Mouse (Mus musculus) urinary bladder, adult 18-20 months (tissue): ENCODE measurements at regions not wholly inside any gene's neighbourhood (a gene's known extent, or its start where the extent isn't known, plus 50 kb on each side); places are given as distances from the start of the nearest gene placed in this dataset.

ENCODE experiments used
- DNase-seq, 2 experiments: peaks; one replicate each; pipeline ENCODE4 v3.0.0; 2022; ENCODE audit warnings: low spot score in 2 of 2, mixed read lengths in 2 of 2

DNA sequence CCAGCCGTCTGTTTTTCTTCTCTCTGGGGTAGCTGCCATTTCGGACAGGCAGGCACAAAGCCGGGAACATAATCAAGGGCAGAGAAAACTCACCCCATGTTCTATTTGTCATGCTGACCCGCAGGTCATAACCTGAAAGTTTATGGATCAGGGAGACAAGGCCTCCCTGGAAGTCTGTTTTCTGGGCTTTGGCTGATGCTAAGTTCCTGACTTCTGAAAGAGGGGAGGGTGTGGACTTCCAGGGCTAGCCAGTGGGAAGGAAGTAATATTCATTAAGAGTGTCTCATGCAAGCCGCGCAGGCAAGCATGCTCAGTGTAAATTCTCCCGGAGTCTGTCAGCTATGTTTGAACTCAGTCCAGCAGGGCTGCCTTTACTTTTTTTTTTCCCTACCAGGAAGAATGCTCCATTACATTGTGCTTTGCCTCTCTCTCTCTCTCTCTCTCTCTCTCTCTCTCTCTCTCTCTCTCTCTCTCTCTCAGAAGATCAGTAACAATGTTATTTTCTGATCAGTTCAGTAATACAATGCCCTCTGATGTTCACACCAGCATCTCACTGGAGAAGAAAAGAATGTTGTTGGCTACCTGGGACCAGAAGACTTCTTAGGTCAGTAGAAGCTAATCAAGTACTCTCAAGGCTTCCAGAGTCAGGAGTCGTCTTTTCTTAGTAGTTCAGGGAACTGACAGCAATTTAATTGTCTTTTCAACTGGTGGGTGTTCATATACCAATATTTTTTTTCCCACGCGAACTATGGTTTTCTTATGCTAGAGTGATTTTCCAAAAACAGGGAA is 165.5 kb upstream of the Ubash3b start:
- DNase-seq, result peak in 1 of 2 experiments; percentile 35

DNA sequence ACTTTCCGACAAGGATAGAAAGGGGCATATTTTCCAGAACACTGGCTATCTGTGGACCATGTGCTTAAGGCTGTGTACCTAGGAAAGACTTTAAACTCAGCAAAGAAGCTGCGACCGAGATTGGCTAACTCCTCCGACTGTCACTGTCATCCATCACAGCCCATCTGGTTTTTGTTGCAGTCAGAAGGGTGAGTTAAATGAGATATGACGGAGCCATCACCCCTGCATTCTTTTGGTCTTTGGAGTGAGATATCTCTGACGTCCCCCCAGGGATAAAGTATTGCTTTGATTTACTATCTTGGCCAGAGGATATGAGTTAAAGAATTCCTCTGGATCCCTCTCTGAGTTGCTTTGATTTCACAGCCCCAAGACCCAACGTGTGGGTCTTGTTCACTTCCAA is 160.0 kb upstream of the Ubash3b start:
- DNase-seq, result no peak

DNA sequence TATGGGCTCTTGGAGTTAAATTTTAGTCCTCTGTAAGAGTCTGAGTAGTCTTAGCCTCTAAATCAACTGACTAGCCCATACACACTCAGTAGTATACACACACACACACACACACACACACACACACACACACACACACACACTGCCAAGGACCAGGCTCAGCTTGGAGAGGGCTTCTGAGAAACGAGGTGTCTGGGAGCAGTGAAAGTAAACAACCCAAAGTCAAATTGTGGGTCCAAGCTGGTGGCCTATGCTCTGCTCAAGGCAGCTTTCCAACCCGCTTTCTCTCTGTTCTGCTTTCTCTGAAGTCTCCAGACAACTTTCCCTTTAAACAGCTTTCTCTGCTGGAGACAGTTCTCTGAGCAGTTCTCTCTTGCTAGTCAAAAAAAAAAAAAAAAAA is 157.6 kb upstream of the Ubash3b start:
- DNase-seq, result no peak

DNA sequence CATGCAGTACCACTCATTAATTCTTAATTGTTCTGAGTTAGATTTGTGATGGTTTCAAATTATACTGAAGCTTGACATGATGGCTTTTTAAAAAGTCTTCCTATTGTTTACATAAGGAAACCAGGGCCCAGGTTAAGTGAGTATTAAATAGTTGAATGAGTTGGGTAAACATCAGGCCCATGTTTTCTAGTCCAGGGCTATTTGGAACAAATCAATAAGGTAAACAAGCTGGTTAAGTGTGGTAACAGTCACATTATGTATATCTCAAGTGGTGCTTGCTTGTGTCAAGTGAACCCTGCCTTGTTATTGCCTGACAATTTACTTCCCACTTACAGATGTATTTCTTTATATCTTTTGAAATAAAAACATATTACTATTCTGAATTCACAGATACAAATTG is 144.7 kb upstream of the Ubash3b start:
- no peak for DNase-seq

DNA sequence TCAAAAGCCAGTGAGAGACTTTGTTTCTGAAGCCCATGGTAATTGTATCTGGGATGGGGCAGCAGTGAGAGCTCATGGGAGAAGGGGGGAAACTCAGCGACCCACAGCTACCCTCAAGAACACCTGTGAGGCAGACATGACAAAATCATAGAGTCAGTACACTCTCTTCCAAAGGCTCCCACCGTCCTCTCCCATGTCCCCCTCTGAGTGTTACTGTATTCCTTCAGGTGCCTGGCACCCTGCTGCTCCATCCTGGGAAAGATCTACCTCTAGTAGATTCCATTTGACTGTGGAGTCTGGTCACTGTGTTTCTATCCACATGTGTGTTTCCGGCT is 142.0 kb upstream of the Ubash3b start:
- no peak for DNase-seq

DNA sequence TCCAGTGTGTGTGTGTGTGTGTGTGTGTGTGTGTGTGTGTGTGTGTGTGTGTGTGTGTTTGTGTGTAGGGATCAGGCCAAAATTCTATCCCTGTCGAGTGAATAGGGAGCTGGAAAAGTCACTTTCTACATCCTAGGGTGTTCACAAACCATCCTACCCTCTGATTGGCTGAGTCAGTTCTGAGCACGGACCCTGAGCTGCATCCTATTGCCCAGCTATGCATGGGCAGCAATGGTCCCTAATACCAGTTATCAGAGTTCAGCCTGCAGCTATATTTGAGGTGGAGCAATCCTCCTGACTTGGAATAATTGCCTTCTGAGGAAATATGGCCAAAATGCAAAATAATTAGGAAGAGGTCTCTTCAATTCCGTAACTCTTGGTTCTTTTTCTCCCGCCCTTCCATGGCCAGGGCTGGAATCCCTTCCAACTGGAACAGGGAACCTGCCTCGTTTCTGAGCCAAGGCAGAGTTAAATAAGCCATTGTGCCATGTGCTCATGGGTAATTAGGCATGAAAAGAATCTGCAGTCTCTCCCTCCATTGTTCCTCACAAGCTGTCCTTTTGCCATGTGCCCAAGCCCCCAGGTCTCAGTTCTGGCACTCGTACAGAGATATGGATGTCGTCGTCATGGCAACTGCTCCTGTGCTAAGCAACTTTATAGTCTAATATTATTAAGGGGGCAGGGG is 141.5 kb upstream of the Ubash3b start:
- no peak for DNase-seq

DNA sequence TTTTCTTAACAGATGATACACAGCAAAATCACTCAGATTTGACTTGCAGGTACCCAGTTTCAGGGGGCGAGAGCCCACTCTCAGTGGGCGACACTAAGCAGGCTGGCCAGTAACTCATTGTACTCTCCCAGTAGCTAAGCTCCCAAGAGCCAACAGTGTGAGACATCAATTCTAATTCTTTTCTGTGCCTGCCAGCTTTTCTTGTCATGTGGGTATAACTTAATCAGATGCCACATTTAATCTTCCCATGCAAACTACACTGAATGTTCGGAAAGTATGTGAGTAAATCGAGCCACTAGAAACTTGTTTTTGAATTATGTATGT is 124.6 kb upstream of the Ubash3b start:
- no peak for DNase-seq

DNA sequence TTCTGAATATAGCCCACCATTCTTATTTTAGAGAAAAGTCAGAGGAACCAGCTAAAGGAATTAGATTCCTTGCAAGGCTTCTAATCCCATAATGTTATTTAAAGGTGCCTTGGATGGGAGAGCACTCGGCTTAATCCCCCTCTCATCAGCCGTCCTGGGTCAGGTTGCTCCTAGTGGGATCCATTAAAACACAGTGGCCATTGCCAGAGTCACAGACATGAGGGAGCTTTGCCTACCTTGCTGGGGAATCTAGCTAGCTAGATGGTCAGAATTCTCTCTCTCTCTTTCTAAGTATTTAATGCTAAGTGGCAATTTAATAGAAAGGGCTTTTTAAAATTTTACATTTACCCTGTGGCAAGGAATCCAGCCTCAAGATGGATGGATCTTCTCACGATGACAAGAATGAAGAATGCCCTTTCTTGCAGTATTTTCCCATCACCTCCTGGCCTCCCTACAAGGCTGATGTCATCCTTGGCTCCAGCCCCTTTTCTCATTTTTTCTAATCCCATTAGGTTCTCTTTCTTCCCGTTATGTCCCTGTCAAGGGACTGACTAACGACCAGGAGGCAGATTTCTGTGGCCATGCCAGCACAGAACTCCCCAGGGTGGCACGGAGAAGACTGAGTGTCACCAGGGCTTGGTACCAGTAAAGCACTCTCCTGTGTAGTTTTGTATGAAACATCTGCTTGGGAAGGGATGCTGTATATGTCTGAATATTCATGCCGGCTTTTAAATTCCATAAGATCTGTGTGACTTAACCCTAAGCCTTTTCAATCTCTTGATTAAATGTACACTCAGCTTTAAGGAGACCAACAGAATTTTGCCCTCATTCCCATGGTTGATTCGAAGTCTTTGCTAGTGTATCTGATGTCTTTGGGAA is 124.0 kb upstream of the Ubash3b start:
- DNase-seq, result no peak

DNA sequence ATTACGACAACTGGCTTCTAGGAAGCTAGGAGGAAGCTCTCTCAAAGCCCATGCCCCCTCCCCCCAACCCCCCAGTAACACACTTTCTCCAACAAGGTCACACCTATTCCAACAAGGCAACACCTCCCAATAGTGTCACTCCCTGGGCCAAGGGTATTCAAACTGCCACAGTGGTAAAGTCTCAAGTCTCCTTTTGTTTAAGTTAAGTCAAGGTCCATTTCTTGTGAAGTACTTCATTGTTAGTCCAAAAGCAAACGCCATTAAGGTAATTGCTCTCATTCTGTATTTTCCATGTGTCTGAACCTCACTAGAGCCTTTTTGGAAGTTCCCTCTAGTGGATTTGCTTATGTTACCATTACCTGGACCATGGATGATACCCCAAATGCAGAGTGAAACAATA is 116.2 kb upstream of the Ubash3b start:
- no peak for DNase-seq

DNA sequence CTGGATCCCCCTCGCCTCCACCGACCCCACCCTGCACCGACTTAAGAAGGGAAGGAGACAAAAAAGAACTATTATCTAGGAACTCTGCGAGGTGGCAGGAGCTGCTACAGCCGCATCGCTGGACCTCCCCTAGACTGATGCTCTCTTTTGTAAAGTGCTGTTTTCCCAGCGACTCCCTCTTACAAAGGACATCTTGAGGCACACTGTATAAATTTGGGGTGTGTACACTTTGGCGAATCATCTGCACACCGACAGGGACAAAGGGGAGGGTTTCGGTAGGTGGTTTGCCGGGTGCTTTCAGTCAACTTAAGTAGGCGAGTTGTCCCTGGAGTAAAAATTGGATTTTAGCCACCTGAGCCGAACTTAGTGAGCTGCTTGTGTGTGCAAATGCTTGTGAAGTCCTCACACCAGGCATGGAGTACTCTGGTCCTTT is 112.4 kb upstream of the Ubash3b start:
- DNase-seq, result no peak

DNA sequence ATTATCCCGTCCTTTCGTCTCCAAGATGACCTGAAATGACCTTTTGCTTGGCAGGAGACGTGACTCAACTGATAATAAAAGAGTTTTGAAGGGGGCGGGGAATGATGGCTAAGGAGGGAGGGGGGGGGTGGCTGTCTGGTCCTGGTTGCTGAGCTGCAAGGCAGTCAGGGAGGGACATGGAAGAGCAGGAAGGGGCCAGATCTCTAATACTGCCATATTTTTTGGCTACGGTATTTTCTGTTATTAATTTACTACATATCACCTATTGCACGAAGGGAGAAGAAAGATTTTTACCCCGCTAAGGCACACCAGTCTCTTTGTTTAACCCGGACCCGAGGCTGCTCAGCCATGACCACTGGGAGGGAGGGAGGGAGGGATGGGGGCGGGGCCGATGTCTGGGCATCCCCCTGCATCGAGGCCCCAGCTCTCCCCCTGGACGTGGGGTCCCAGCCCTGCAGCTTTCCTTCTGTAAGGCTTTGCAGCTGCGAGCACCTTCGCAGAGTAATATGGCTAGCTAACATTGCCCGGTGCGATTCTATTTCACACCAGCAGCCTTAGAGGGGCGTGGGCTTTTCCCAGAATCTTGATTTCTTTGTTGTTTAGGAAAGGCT is 111.8 kb upstream of the Ubash3b start:
- no peak for DNase-seq

DNA sequence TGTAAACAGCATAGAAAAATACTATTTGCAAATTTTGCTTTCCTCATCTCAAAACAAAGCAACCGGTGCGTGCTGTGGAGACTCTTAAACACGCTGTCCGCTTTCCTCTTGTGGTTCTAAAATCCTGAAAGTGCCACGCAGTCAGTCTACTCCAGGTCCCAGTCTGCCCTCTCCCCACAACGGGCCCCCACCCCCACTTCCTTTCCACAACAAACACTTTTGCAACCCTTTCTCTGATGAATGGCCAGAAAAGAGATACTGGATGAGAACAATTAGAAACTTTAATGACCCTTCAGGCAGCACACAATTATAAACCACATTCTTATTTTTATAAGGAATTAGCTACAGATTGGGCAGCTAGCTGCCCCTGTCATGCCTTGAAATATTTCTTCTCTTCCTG is 111.1 kb upstream of the Ubash3b start:
- DNase-seq, result no peak

DNA sequence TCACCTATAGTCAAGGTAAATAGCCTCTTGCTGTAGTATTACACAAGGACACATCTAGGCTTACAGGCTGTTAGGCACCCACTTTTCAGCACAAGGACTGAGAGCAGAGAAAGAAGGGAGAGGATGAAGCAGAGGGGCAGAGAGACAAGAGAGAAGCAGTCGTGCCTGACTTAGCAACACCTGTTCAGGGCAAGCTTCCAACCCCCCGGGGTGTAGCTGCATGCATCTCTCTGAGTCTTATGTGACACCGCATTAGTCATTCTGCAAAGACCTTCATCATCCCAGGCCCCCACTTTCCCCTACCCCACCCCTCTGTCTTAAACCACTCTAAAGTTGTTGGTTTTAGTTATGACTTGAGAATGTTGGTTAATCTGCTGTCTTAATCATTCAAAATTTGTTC is 106.6 kb upstream of the Ubash3b start:
- DNase-seq, result no peak

DNA sequence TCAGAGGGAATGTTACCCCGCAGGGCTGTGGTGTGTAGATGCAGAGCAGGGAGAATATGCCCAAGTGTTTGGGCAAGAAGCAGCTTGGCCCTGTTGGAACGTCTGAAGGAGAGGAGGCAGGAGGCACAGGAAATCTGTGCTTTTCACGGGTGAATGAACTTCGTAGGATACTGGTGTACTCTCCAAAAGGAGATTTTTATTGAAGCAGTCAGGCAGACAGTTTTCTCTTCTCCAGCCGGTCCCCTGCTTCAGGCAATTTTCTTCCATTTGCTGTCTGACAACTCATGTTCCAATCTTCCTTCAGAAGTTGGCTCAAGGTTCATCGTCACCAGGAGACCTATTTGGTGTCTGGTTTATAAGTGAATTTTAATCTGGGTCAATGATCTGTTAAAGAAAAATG is 103.0 kb upstream of the Ubash3b start:
- no peak for DNase-seq

DNA sequence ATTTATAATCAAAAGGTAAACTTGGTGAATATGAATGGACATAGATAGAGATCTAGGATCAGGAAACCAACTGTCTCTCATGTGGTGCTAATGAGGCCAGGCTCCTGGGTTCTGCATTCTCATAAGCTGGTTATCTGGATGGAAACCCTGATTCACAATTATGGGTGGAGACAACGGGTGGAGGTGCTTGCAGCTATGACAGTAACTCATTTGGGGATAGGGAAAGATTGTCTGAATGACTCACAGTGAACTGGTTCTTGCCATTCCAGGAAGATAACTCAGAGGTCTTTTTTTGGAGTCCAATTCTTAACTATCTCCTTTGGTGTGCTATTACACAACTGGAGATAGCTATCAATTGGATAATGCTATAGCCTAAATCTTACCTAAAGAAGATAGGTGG is 95.7 kb upstream of the Ubash3b start:
- DNase-seq, result no peak

DNA sequence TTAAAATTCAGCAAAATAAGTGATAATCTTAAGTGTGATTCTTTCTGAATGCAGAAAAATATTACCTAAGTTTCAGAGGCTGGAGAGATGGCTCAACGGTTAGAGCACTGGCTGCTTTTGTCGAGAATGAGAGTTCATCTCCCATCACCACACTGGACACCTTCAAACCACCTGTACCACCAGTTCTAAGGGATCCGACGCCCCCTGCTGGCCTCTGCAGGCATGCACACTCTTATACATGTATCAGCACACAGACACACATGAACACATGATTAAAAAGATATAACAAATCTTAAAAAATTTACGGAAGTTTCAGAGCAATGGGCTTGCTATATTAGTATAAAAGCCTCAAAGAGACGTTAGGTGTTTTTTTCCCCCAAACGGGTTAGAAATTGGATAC is 80.9 kb upstream of the Ubash3b start:
- DNase-seq, result no peak

DNA sequence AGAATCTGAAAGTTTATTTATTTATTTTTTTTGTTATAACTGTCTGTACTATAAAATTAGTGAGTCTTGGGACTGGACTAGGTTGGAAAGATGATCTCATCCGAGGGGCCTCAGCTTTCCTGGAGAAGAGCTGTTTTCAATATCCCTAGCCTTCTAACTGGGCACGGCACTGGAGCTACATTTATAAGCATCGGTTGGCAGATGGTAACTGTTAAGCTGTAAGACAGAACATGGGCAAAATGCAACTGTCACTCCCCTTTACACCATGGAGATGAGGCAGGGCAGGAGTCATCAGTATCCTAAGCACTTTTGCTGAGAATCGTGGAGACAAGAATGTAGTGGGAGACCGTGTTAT is 77.6 kb upstream of the Ubash3b start:
- no peak for DNase-seq

DNA sequence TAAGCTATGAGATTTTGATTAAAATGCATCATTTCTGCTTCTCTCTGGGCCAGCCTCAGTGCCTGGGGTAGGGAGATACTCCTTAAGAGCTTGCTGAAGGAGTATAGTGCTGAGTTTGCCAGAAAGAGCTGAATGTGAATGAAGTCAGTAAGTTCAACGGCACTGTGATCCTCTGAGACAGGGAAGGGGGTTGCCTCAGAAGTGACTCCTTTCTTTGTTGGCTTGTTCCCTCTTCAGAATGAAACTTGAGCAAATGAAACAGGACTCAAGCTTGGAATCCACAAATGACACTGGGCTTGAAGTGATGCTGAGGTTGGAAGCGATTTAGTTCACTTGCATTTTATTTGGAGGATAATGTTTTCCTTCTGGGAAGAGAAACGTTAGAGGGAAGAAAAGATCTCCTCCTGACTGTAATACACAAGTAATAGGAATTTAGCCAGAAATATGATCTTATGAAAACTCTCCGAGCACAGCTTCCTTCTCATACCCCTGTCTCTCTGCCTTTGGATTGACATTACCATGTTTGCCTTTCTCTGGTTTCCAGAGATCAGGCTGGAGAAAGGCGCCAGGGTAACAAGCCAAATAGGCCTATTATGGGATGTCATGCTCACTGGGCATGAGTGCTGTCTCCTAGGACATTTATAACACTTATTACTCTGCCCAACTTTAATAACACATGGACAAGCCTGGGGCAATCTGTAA is 77.0 kb upstream of the Ubash3b start:
- no peak for DNase-seq

DNA sequence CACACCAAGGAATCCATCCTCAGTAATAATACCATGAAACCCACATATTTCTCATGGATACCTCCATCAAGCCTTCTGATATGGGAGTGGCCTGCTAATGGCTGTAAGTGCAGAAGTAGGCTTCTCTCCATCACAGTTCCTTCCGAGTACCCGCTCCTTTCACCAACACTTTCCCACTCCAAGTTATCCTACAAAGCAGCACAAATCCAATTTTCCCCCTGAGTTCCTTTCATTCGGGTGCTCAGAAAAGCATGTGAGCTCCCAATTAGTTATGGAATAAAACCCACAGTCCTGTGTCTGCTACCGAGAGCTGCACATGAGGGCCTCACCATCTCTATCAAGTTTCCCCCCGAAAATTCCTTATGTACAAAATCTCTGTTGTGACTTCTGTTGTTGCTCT is 75.8 kb upstream of the Ubash3b start:
- DNase-seq, result no peak

DNA sequence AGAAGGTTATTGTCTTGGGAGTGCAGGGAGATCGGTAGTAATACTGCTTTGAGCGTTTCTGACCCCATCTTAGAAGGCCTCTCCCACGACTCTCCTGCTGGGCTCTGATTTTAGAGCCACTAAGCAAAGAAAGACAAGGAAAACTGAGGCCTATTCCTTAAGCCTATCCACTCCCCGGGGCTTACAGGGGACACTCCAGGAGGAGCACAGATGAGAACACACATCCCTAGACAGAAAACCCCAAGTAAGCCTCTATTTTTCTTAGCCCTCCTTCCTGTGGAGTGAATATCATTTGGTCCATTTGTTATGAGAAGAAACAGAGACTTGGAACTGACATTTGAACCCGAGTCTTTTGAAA is 67.7 kb upstream of the Ubash3b start:
- DNase-seq, result no peak

DNA sequence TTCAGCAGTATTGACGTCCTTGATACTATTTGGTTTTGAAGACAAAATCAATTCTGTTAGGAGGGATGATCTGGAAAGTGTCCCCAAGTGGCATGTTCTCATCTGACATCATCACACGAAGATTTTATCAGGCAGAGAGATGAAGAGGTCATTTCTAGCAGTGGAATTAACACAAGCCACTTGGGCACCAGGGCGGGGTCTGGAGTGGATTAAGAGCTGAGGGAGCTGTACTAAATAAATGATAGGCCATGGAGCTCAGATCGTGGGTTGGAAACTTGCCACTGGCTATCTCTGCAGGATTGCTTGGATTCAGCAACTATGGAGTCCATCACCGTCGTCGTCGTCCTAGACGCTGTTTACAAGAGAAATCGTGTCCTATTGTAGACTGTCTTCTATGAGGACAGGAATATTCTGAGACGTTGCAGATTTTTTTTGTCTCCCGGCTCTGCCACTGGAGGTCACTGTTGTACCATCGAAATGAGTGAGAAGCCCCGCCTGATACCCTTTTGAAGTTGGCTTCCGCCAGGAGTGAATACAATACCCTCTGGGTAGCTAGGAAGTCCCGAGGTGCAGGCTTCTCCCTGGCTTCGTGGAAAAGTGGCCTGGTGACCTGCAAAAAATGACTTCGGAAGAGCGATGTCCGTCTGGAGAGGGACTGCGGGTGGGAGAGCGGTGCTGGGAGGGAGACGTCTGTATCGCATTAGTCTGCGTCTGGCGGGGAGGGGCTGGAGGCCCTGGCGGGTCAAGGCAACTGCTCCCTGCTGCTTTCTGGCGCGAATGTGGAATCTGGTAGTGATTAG is 67.1 kb upstream of the Ubash3b start:
- DNase-seq, result peak; percentile 83
